8 mouse cellular contexts compared by ENCODE assay signal in genomic region chr4:130102111-130102651, GRCm38 (mm10). TPM values are rescaled to one million over a fixed set of nuclear protein-coding genes. Genes with fewer than 3 reads are reported as not detected.
DNase-seq lines count a peak whose midpoint lies in the region; ATAC-seq and TF ChIP-seq lines count a peak whose summit lies in the region.

Pef1 (plus strand) TSS chr4:130102558.

- H3K79me2 ChIP-seq in CH12.LX (replicated peaks; ENCODE audit: control insufficient read depth, extremely low read depth, insufficient read depth, poor library complexity, severe bottlenecking) (no peaks in the 10 kb centered on the region), MEL (ENCODE audit: control insufficient read depth, insufficient read depth, low read length, poor library complexity) (no peaks in the 10 kb centered on the region), myocyte (ENCODE audit: control insufficient read depth, insufficient read depth) (no peaks in the 10 kb centered on the region)

- peaks cover 49% of the 10 kb centered on the region for H3K27me3 ChIP-seq in CH12.LX (replicated peaks)
- H3K27me3 ChIP-seq in MEL (ENCODE audit: control insufficient read depth in 1 of 2, insufficient read depth in 2 of 2, low read length in 2 of 2): no peaks in the 10 kb centered on the region
- H3K27me3 ChIP-seq in forebrain, embryonic 12.5 days: peaks cover 38% of the 10 kb centered on the region
- peaks cover 9% of the 10 kb centered on the region; the same call in 1 of the 2 replicates for H3K27me3 ChIP-seq in hindbrain, embryonic 10.5 days (ENCODE audit: insufficient read depth, poor library complexity, severe bottlenecking)
- peaks cover 45% of the 10 kb centered on the region for H3K27me3 ChIP-seq in liver, embryonic 12.5 days (replicated peaks)
- no peaks in the 10 kb centered on the region for H3K27me3 ChIP-seq in myocyte (ENCODE audit: control insufficient read depth, insufficient read depth, insufficient read length)

- TF ChIP-seq EP300 in CH12.LX (IDR thresholded peaks at IDR 0.05; ENCODE audit: low read length): 0 out of 2 replicates have a peak, but pooled peaks have one; percentile 33
- no peak for TF ChIP-seq EP300 in MEL (IDR thresholded peaks at IDR 0.05; ENCODE audit: low read depth in 1 of 2, low read length in 2 of 2)

- TF ChIP-seq RAD21 in CH12.LX (IDR thresholded peaks at IDR 0.05; ENCODE audit: low read depth, low read length): no peak
- no peak for TF ChIP-seq RAD21 in MEL (IDR thresholded peaks at IDR 0.05; ENCODE audit: low read depth, low read length)

- H3K4me3 ChIP-seq in CH12.LX (replicated peaks in 1 of 3; ENCODE audit: low read depth in 2 of 3, low read length in 2 of 3, poor library complexity in 1 of 3) (no peak within 1 kb of the TSS), MEL (ENCODE audit: control insufficient read depth in 1 of 2, insufficient read depth in 1 of 2, low read depth in 2 of 2, low read length in 2 of 2) (no peak within 1 kb of the TSS), myocyte (no peak within 1 kb of the TSS)
- H3K4me3 ChIP-seq in forebrain, embryonic 12.5 days (replicated peaks): no peak within 1 kb of the TSS
- no peak within 1 kb of the TSS for H3K4me3 ChIP-seq in hindbrain, embryonic 10.5 days
- H3K4me3 ChIP-seq in liver, embryonic 12.5 days: no peak within 1 kb of the TSS

- H3K27ac ChIP-seq in CH12.LX (ENCODE audit: insufficient read depth, low read depth) (no peak within 1 kb of the TSS), MEL (ENCODE audit: control insufficient read depth, low read depth, low read length) (no peak within 1 kb of the TSS)
- peak within 1 kb of the TSS; percentile 31; the same call in 1 of the 2 replicates for H3K27ac ChIP-seq in forebrain, embryonic 12.5 days
- H3K27ac ChIP-seq in hindbrain, embryonic 10.5 days: peak within 1 kb of the TSS; percentile 67
- no peak within 1 kb of the TSS for H3K27ac ChIP-seq in liver, embryonic 12.5 days

- H3K9me3 ChIP-seq in CH12.LX (replicated peaks; ENCODE audit: low read length) (peaks cover 4% of the 10 kb centered on the region), MEL (replicated peaks; ENCODE audit: insufficient read depth, low read length) (no peaks in the 10 kb centered on the region)
- no peaks in the 10 kb centered on the region for H3K9me3 ChIP-seq in forebrain, embryonic 12.5 days
- H3K9me3 ChIP-seq in hindbrain, embryonic 10.5 days: 0 out of 2 replicates have a peak, but pooled peaks cover 4% of the 10 kb centered on the region
- peaks cover 4% of the 10 kb centered on the region; the same call in 1 of the 2 replicates for H3K9me3 ChIP-seq in liver, embryonic 12.5 days (replicated peaks)

- TF ChIP-seq CTCF in CH12.LX (conservative IDR thresholded peaks at IDR 0.05 in 1 of 2, IDR thresholded peaks at IDR 0.05 in 1 of 2; ENCODE audit: low read depth in 2 of 2, low read length in 2 of 2) (no peak), MEL (IDR thresholded peaks at IDR 0.05 in 2 of 3, conservative IDR thresholded peaks at IDR 0.05 in 1 of 3; ENCODE audit: control insufficient read depth in 1 of 3, insufficient read depth in 1 of 3, low read depth in 2 of 3, low read length in 3 of 3, poor library complexity in 1 of 3, severe bottlenecking in 1 of 3) (no peak)

- TF ChIP-seq POLR2A in CH12.LX (IDR thresholded peaks at IDR 0.05; ENCODE audit: low read depth, low read length): no peak
- no peak for TF ChIP-seq POLR2A in MEL (IDR thresholded peaks at IDR 0.05; ENCODE audit: control insufficient read depth in 1 of 2, insufficient read depth in 1 of 2, low read depth in 1 of 2, low read length in 2 of 2, poor library complexity in 1 of 2)
- no peak for TF ChIP-seq POLR2A in myocyte (IDR thresholded peaks at IDR 0.05; ENCODE audit: insufficient read length, low read depth)

- H3K9ac ChIP-seq in CH12.LX (ENCODE audit: insufficient read depth, low read depth) (no peak within 1 kb of the TSS), MEL (ENCODE audit: control insufficient read depth, low read depth, low read length, poor library complexity, severe bottlenecking) (no peak within 1 kb of the TSS)
- H3K9ac ChIP-seq in forebrain, embryonic 12.5 days: no peak within 1 kb of the TSS
- H3K9ac ChIP-seq in liver, embryonic 12.5 days: no peak within 1 kb of the TSS

- no peak for ATAC-seq in forebrain, embryonic 12.5 days (ENCODE audit: low FRiP score)
- no peak for ATAC-seq in liver, embryonic 12.5 days

- H3ac ChIP-seq in myocyte (ENCODE audit: control insufficient read depth, insufficient read length): no peak within 1 kb of the TSS

- 3% methylated on average over 6 of the region's 6 CpGs for WGBS in forebrain, embryonic 12.5 days
- 6% methylated on average over 6 of the region's 6 CpGs for WGBS in hindbrain, embryonic 10.5 days
- WGBS in liver, embryonic 12.5 days (ENCODE audit: insufficient replicate concordance): 16% methylated on average over 6 of the region's 6 CpGs

- dilution Hi-C loops in CH12.LX (cut with MboI; ENCODE audit: extremely low pct_ligation_motif_present, extremely low pct_unique_long_range_greater_than_20kb, low sequenced_read_pairs): no loop called here

- H3K36me3 ChIP-seq in CH12.LX (replicated peaks in 1 of 2; ENCODE audit: control insufficient read depth in 1 of 2, insufficient read depth in 1 of 2, low read length in 1 of 2): no peaks in the 10 kb centered on the region
- peaks cover 0 to 3% of the 10 kb centered on the region in 2 experiments; a peak in 1 of 4 replicates for H3K36me3 ChIP-seq in MEL (ENCODE audit: control insufficient read depth in 1 of 2, insufficient read depth in 2 of 2, low read length in 2 of 2)
- no peaks in the 10 kb centered on the region for H3K36me3 ChIP-seq in forebrain, embryonic 12.5 days (replicated peaks)
- no peaks in the 10 kb centered on the region for H3K36me3 ChIP-seq in hindbrain, embryonic 10.5 days
- no peaks in the 10 kb centered on the region for H3K36me3 ChIP-seq in liver, embryonic 12.5 days
- H3K36me3 ChIP-seq in myocyte (ENCODE audit: control insufficient read depth, insufficient read depth): no peaks in the 10 kb centered on the region

- H3K4me2 ChIP-seq in CH12.LX (ENCODE audit: insufficient read depth, low read depth, poor library complexity, severe bottlenecking) (no peak within 1 kb of the TSS; the same call in 1 of the 2 replicates), myocyte (ENCODE audit: low read depth) (no peak within 1 kb of the TSS)
- H3K4me2 ChIP-seq in forebrain, embryonic 12.5 days: no peak within 1 kb of the TSS
- no peak within 1 kb of the TSS for H3K4me2 ChIP-seq in liver, embryonic 12.5 days

- in situ Hi-C loops in CH12.LX (cut with MboI; ENCODE audit: low pct_ligation_motif_present, low pct_unique_long_range_greater_than_20kb, low sequenced_read_pairs): no loop called here

- H3K4me1 ChIP-seq in CH12.LX (ENCODE audit: control insufficient read depth in 1 of 2, insufficient read depth in 2 of 2): peaks cover 5 to 14% of the 10 kb centered on the region in 2 experiments
- H3K4me1 ChIP-seq in MEL (ENCODE audit: control insufficient read depth in 1 of 2, insufficient read depth in 2 of 2, low read length in 2 of 2): peaks cover 0 to 8% of the 10 kb centered on the region in 2 experiments; a peak in 2 of 4 replicates
- H3K4me1 ChIP-seq in forebrain, embryonic 12.5 days: peaks cover 17% of the 10 kb centered on the region
- peaks cover 39% of the 10 kb centered on the region for H3K4me1 ChIP-seq in hindbrain, embryonic 10.5 days (replicated peaks)
- H3K4me1 ChIP-seq in liver, embryonic 12.5 days: peaks cover 9% of the 10 kb centered on the region

- no peak for DNase-seq in CH12.LX (ENCODE audit: extremely low read depth)
- DNase-seq in MEL (ENCODE audit: low read depth, low spot score): no peak
- no peak for DNase-seq in hindbrain, embryonic 10.5 days (ENCODE audit: low spot score)
- DNase-seq in c-Kit-positive CD71-positive TER-119-positive erythroid progenitor cells, embryonic 14.5 days (ENCODE audit: low spot score): no peak
- DNase-seq in cerebellum, adult 9-11 months: no peak

TF ChIP-seq in CH12.LX, 34 proteins besides CTCF, POLR2A, EP300 and RAD21 (continues in another document):
- TF ChIP-seq KAT2A (IDR thresholded peaks at IDR 0.05; ENCODE audit: insufficient replicate concordance, low read length) (no peak), MAFK (IDR thresholded peaks at IDR 0.05; ENCODE audit: insufficient replicate concordance, low read length) (no peak), NELFE (IDR thresholded peaks at IDR 0.05; ENCODE audit: low read depth, low read length) (no peak), CHD2 (IDR thresholded peaks at IDR 0.05; ENCODE audit: low read length) (no peak), ZNF384 (IDR thresholded peaks at IDR 0.05; ENCODE audit: low read depth, low read length) (no peak), MYC (IDR thresholded peaks at IDR 0.05; ENCODE audit: low read depth, low read length) (no peak)

TF ChIP-seq in MEL, 35 proteins besides CTCF, POLR2A, EP300 and RAD21:
- TF ChIP-seq E2F4 (IDR thresholded peaks at IDR 0.05; ENCODE audit: borderline replicate concordance, low read depth, low read length): no peak
- no peak for TF ChIP-seq RCOR1 (IDR thresholded peaks at IDR 0.05; ENCODE audit: low read depth, low read length)
- no peak for TF ChIP-seq GATA1 (IDR thresholded peaks at IDR 0.05; ENCODE audit: low read depth, low read length)
TF ChIP-seq in MEL: peak in this region for 0.

TF ChIP-seq in myocyte, 11 proteins besides CTCF, POLR2A, EP300 and RAD21 (continues in another document):
- no peak for TF ChIP-seq TCF12 (IDR thresholded peaks at IDR 0.05; ENCODE audit: insufficient read depth, poor library complexity, severe bottlenecking)
- TF ChIP-seq MAX (IDR thresholded peaks at IDR 0.05; ENCODE audit: low read depth): no peak
- no peak for TF ChIP-seq E2F4 (IDR thresholded peaks at IDR 0.05; ENCODE audit: insufficient read depth)
- no peak for TF ChIP-seq POLR2AphosphoS2 (IDR thresholded peaks at IDR 0.05; ENCODE audit: insufficient read length, low read depth)
- no peak for TF ChIP-seq REST (IDR thresholded peaks at IDR 0.05; ENCODE audit: insufficient read depth, insufficient read length)
- no peak for TF ChIP-seq MYOD1 (IDR thresholded peaks at IDR 0.05; ENCODE audit: control insufficient read depth in 1 of 3, insufficient read length in 2 of 3, low read depth in 2 of 3)
- TF ChIP-seq TCF3 (IDR thresholded peaks at IDR 0.05; ENCODE audit: insufficient read length, low read depth): no peak
- no peak for TF ChIP-seq CEBPB (IDR thresholded peaks at IDR 0.05; ENCODE audit: insufficient read depth, poor library complexity, severe bottlenecking)

RNA-seq across cellular contexts. Expression of gene Pef1, which starts in this region (rescaled TPM):
- total RNA-seq in CH12.LX (2012; rRNA removed): 31.4 and 32.5 TPM in 2 replicates
- total RNA-seq in CH12.LX (2014; rRNA removed): 26.2 and 26.5 TPM in 2 replicates
- polyA plus RNA-seq in CH12.LX (2012; ENCODE audit: insufficient read length, low read depth): 34.2 and 38.6 TPM in 2 replicates
- total RNA-seq in MEL (2012; rRNA removed): 24.3 and 27.3 TPM in 2 replicates
- polyA plus RNA-seq in MEL (2012; ENCODE audit: insufficient read depth in 1 of 2, insufficient read length in 2 of 2, low read depth in 1 of 2, low replicate concordance in 2 of 2, missing spikeins in 1 of 2): 10 to 100 TPM in 1 of 2 experiments, not detected in 1; 49.8 TPM
- polyA plus RNA-seq in forebrain, embryonic 12.5 days (2016; fragmentation: Nextera tagmentation; extraction: Ambion mirVana): 60.4 and 61.4 TPM in 2 replicates
- 76.3 and 83.5 TPM in 2 replicates for polyA plus RNA-seq in hindbrain, embryonic 10.5 days (2016; fragmentation: Nextera tagmentation; extraction: Ambion mirVana)
- 41.9 and 42.5 TPM in 2 replicates for polyA plus RNA-seq in liver, embryonic 12.5 days (2016; fragmentation: Nextera tagmentation; extraction: Ambion mirVana)
- polyA plus RNA-seq in myocyte (2012; fragmentation: generic; extraction: Trizol): 62.4 TPM

Comparison
In these comparisons a context has a peak if more than half of its experiments do, and no peak if none do; other contexts are left out.
1. H3K27ac ChIP-seq: peak in forebrain, embryonic 12.5 days (single experiment) and hindbrain, embryonic 10.5 days (single experiment); none in CH12.LX (single experiment), MEL (single experiment) and liver, embryonic 12.5 days (single experiment).
2. Of the 35 proteins assayed by ChIP-seq in both MEL and CH12.LX: peak only in MEL: none; only in CH12.LX: EP300; in both: none; in neither: 34.